10 mouse cellular contexts compared by ENCODE assay signal in the genomic region with DNA sequence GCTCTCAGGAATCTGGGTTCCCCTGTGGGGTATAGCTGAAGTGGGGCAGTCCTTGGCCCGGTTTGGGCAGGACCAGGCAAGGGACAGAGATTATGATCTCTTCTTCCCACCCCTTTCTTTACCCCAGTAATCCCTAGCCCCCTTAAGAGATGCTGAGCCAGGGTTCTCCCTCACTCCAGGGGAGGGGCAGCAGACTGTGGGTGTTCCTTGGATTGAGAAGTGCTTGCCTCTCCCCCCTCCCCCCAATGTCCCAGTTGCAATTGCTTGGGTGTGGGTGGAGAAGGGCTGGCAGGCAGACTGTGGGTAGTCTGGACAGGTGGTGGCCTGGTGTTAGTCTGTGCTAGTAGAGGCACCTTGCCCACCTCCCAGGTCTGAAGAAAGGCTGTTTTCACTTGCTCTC. TPM values are rescaled to one million over a fixed set of nuclear protein-coding genes. Genes with fewer than 3 reads are reported as not detected.
DNase-seq lines count a peak whose midpoint lies in the region; ATAC-seq and TF ChIP-seq lines count a peak whose summit lies in the region.
"Had no signal": no experiment of that assay in that cellular context is flagged by ENCODE, and none has a peak within 500 bp of the region (broad histone marks: within the 10 kb centered on the region; RNA-seq: fewer than 3 reads in every experiment).

No protein-coding gene starts in this region.

- H3K9me3 ChIP-seq in heart, embryonic 13.5 days, result peaks cover 31% of the 10 kb centered on the region
- peaks cover 25% of the 10 kb centered on the region for H3K9me3 ChIP-seq in hindbrain, embryonic 10.5 days
- peaks cover 7% of the 10 kb centered on the region; the same call in 1 of the 2 replicates for H3K9me3 ChIP-seq in liver, embryonic 12.5 days (replicated peaks)

- H3K9ac ChIP-seq in heart, embryonic 13.5 days, result peak overlapping the region; percentile 97
- H3K9ac ChIP-seq in heart, adult 2 months (ENCODE audit: low read depth, low read length), result no peak overlapping the region
- H3K9ac ChIP-seq in liver, embryonic 12.5 days, result no peak overlapping the region

- TF ChIP-seq EP300 in heart, adult 2 months (IDR thresholded peaks at IDR 0.05; ENCODE audit: insufficient read depth, low read depth, low read length), result no peak

- H3K4me2 ChIP-seq in heart, embryonic 13.5 days, result peak overlapping the region; percentile 80
- H3K4me2 ChIP-seq in liver, embryonic 12.5 days, result peak overlapping the region; percentile 85

- peaks cover 20% of the 10 kb centered on the region for H3K4me1 ChIP-seq in heart, embryonic 13.5 days
- peaks cover 2% of the 10 kb centered on the region; the same call in 1 of the 2 replicates for H3K4me1 ChIP-seq in heart, adult 2 months (ENCODE audit: control insufficient read depth, insufficient read depth, low read length)
- peaks cover 30% of the 10 kb centered on the region for H3K4me1 ChIP-seq in hindbrain, embryonic 10.5 days (replicated peaks)
- peaks cover 25% of the 10 kb centered on the region for H3K4me1 ChIP-seq in liver, embryonic 12.5 days

- WGBS in heart, embryonic 13.5 days, result 63% methylated on average over 1 of the region's 1 CpGs
- 39% methylated on average over 1 of the region's 1 CpGs for WGBS in heart, adult 2 months
- WGBS in hindbrain, embryonic 10.5 days, result 59% methylated on average over 1 of the region's 1 CpGs
- WGBS in liver, embryonic 12.5 days (ENCODE audit: insufficient replicate concordance), result 46% methylated on average over 1 of the region's 1 CpGs

- no peak overlapping the region for H3K27ac ChIP-seq in heart, embryonic 13.5 days (replicated peaks)
- H3K27ac ChIP-seq in heart, adult 2 months, result no peak overlapping the region
- H3K27ac ChIP-seq in hindbrain, embryonic 10.5 days, result peak overlapping the region; percentile 98
- H3K27ac ChIP-seq in liver, embryonic 12.5 days, result no peak overlapping the region

- H3K79me2 ChIP-seq in heart, adult 2 months (replicated peaks; ENCODE audit: control insufficient read depth, insufficient read depth, low read length), result peaks cover 4% of the 10 kb centered on the region; the same call in 1 of the 2 replicates

- no peak for TF ChIP-seq CTCF in heart, adult 2 months (IDR thresholded peaks at IDR 0.05)

- DNase-seq in heart, adult 2 months, result no peak
- peak; percentile 59 for DNase-seq in brain, adult 2 months (ENCODE audit: low read depth, low spot score)
- no peak for DNase-seq in hindbrain, embryonic 10.5 days (ENCODE audit: low spot score)
- no peak for DNase-seq in layer of hippocampus, postnatal 36 days
- no peak for DNase-seq in lung, postnatal 10 days

- H3K36me3 ChIP-seq in heart, embryonic 13.5 days, result peaks cover 53% of the 10 kb centered on the region
- H3K36me3 ChIP-seq in heart, adult 2 months (ENCODE audit: control insufficient read depth, insufficient read depth, low read length), result no peaks in the 10 kb centered on the region
- peaks cover 53% of the 10 kb centered on the region for H3K36me3 ChIP-seq in hindbrain, embryonic 10.5 days
- H3K36me3 ChIP-seq in liver, embryonic 12.5 days, result peaks cover 46% of the 10 kb centered on the region

- no peak for ATAC-seq in heart, embryonic 13.5 days (ENCODE audit: extremely low read depth, insufficient number of reproducible peaks, low FRiP score, low TSS enrichment)
- no peak for ATAC-seq in liver, embryonic 12.5 days
- ATAC-seq in activated CD4-positive, CD25-positive, alpha-beta regulatory T cell, adult 4 months, result no peak

- H3K27me3 ChIP-seq in heart, embryonic 13.5 days (replicated peaks), result no peaks in the 10 kb centered on the region
- no peaks in the 10 kb centered on the region for H3K27me3 ChIP-seq in heart, adult 2 months (ENCODE audit: control insufficient read depth, insufficient read depth, low read length)
- no peaks in the 10 kb centered on the region for H3K27me3 ChIP-seq in hindbrain, embryonic 10.5 days (ENCODE audit: insufficient read depth, poor library complexity, severe bottlenecking)
- H3K27me3 ChIP-seq in liver, embryonic 12.5 days (replicated peaks), result no peaks in the 10 kb centered on the region

- intact Hi-C loops in heart, adult 2 months (cut with DNase I), result no loop called here

- H3K4me3 ChIP-seq in heart, embryonic 13.5 days, result peak overlapping the region; percentile 85
- no peak overlapping the region; the same call in 1 of the 2 replicates for H3K4me3 ChIP-seq in heart, adult 2 months
- peak overlapping the region; percentile 92 for H3K4me3 ChIP-seq in hindbrain, embryonic 10.5 days
- peak overlapping the region; percentile 68; the same call in 1 of the 2 replicates for H3K4me3 ChIP-seq in liver, embryonic 12.5 days

- TF ChIP-seq POLR2A in heart, adult 2 months (IDR thresholded peaks at IDR 0.05; ENCODE audit: insufficient read depth, low read depth, low read length), result no peak

RNA-seq across cellular contexts. Expression of a gene that starts 1.5 kb away (rescaled TPM):
- polyA plus RNA-seq in heart, embryonic 13.5 days (2015; fragmentation: Nextera tagmentation; extraction: Ambion mirVana), result not detected in 2 replicates
- total RNA-seq in heart, adult 2 months (2021), result not detected
- polyA plus RNA-seq in heart, adult 2 months (2012; rRNA removed), result not detected in 2 replicates
- polyA plus RNA-seq in hindbrain, embryonic 10.5 days (2016; fragmentation: Nextera tagmentation; extraction: Ambion mirVana), result 1.2 TPM in 1 of 2 replicates, not detected in the other
- not detected in 2 replicates for polyA plus RNA-seq in liver, embryonic 12.5 days (2016; fragmentation: Nextera tagmentation; extraction: Ambion mirVana)
- not detected for polyA plus RNA-seq in activated CD4-positive, CD25-positive, alpha-beta regulatory T cell, adult 4 months (2017; shearing (Covaris generic))
- not detected for total RNA-seq in layer of hippocampus, postnatal 36 days (2021)
- total RNA-seq: MEL had no signal
- polyA plus RNA-seq: gonadal fat pad, adult 2 months had no signal

RNA-seq across cellular contexts. Expression of a gene that starts 1.6 kb away (rescaled TPM):
- polyA plus RNA-seq in heart, embryonic 13.5 days (2015; fragmentation: Nextera tagmentation; extraction: Ambion mirVana), result 22.5 and 24.6 TPM in 2 replicates
- total RNA-seq in heart, adult 2 months (2021), result 10 to 100 TPM; 30.0 to 33.2 TPM
- polyA plus RNA-seq in heart, adult 2 months (2012; rRNA removed), result 27.7 and 33.1 TPM in 2 replicates
- polyA plus RNA-seq in hindbrain, embryonic 10.5 days (2016; fragmentation: Nextera tagmentation; extraction: Ambion mirVana), result 55.9 and 57.2 TPM in 2 replicates
- 11.8 and 13.2 TPM in 2 replicates for polyA plus RNA-seq in liver, embryonic 12.5 days (2016; fragmentation: Nextera tagmentation; extraction: Ambion mirVana)
- polyA plus RNA-seq in activated CD4-positive, CD25-positive, alpha-beta regulatory T cell, adult 4 months (2017; shearing (Covaris generic)), result 1 to 10 TPM; 2.1 to 3.3 TPM
- total RNA-seq in layer of hippocampus, postnatal 36 days (2021), result 10 to 100 TPM; 43.6 to 47.5 TPM
- total RNA-seq: MEL had no signal

RNA-seq across cellular contexts. Expression of a gene that starts 5.9 kb away (rescaled TPM):
- 0.86 TPM in 1 of 2 replicates, not detected in the other for polyA plus RNA-seq in heart, embryonic 13.5 days (2015; fragmentation: Nextera tagmentation; extraction: Ambion mirVana)
- total RNA-seq in heart, adult 2 months (2021), result not detected
- not detected in 2 replicates for polyA plus RNA-seq in heart, adult 2 months (2012; rRNA removed)
- not detected in 2 replicates for polyA plus RNA-seq in hindbrain, embryonic 10.5 days (2016; fragmentation: Nextera tagmentation; extraction: Ambion mirVana)
- polyA plus RNA-seq in liver, embryonic 12.5 days (2016; fragmentation: Nextera tagmentation; extraction: Ambion mirVana), result 0.44 TPM in 1 of 2 replicates, not detected in the other
- polyA plus RNA-seq in activated CD4-positive, CD25-positive, alpha-beta regulatory T cell, adult 4 months (2017; shearing (Covaris generic)), result not detected
- not detected for total RNA-seq in layer of hippocampus, postnatal 36 days (2021)
- total RNA-seq: MEL had no signal
- polyA plus RNA-seq: gonadal fat pad, adult 2 months had no signal

RNA-seq across cellular contexts. Expression of a gene that starts 6.6 kb away (rescaled TPM):
- 4.8 and 5.5 TPM in 2 replicates for polyA plus RNA-seq in heart, embryonic 13.5 days (2015; fragmentation: Nextera tagmentation; extraction: Ambion mirVana)
- 10 to 100 TPM; 11.8 to 12.9 TPM for total RNA-seq in heart, adult 2 months (2021)
- polyA plus RNA-seq in heart, adult 2 months (2012; rRNA removed), result 6.2 and 7.0 TPM in 2 replicates
- 10.5 and 12.5 TPM in 2 replicates for polyA plus RNA-seq in hindbrain, embryonic 10.5 days (2016; fragmentation: Nextera tagmentation; extraction: Ambion mirVana)
- polyA plus RNA-seq in liver, embryonic 12.5 days (2016; fragmentation: Nextera tagmentation; extraction: Ambion mirVana), result 2.0 and 2.2 TPM in 2 replicates
- polyA plus RNA-seq in activated CD4-positive, CD25-positive, alpha-beta regulatory T cell, adult 4 months (2017; shearing (Covaris generic)), result 1 to 10 TPM; 4.8 to 6.1 TPM
- 1 to 10 TPM; 6.3 to 7.7 TPM for total RNA-seq in layer of hippocampus, postnatal 36 days (2021)
- total RNA-seq: MEL had no signal

RNA-seq across cellular contexts. Expression of a gene that starts 22.7 kb away (rescaled TPM):
- polyA plus RNA-seq in heart, embryonic 13.5 days (2015; fragmentation: Nextera tagmentation; extraction: Ambion mirVana), result 29.7 and 35.8 TPM in 2 replicates
- total RNA-seq in heart, adult 2 months (2021), result 10 to 100 TPM; 70.9 to 82.4 TPM
- polyA plus RNA-seq in heart, adult 2 months (2012; rRNA removed), result 93.7 and 99.3 TPM in 2 replicates
- polyA plus RNA-seq in hindbrain, embryonic 10.5 days (2016; fragmentation: Nextera tagmentation; extraction: Ambion mirVana), result 0.42 and 1.9 TPM in 2 replicates
- 6.1 and 6.8 TPM in 2 replicates for polyA plus RNA-seq in liver, embryonic 12.5 days (2016; fragmentation: Nextera tagmentation; extraction: Ambion mirVana)
- under 1 TPM in 1 of 2 experiments, not detected in 1; 0.83 TPM for polyA plus RNA-seq in activated CD4-positive, CD25-positive, alpha-beta regulatory T cell, adult 4 months (2017; shearing (Covaris generic))
- 10 to 100 TPM; 12.0 to 13.5 TPM for total RNA-seq in layer of hippocampus, postnatal 36 days (2021)
- total RNA-seq: MEL had no signal
